Mouse (Mus musculus) MEL (cell line): ENCODE measurements at regions not wholly inside any gene's neighbourhood (a gene's known extent, or its start where the extent isn't known, plus 50 kb on each side); places are given as distances from the start of the nearest gene placed in this dataset.

ENCODE experiments used
- DNase-seq: peaks from one replicate; pipeline ENCODE4 v3.0.0; 2011; ENCODE audit warnings: low read depth, low spot score
- H3K27ac ChIP-seq: 2 replicates; pipeline ENCODE4 v1.5.1; 2012; ENCODE audit warnings: low read depth, mild to moderate bottlenecking, control low read depth, low read length, moderate library complexity; ENCODE audit not compliant: control insufficient read depth
- H3K27me3 ChIP-seq, 2 experiments: fragments of 150-350 bp in 1 of 2; sonication (generic) in 1 of 2; 2 replicates each; pipeline ENCODE4 v1.6.1; 2012; ENCODE audit warnings: low read length in 2 of 2, mild to moderate bottlenecking in 2 of 2, improper control_type of control experiment in 1 of 2, moderate library complexity in 1 of 2; ENCODE audit not compliant: insufficient read depth in 2 of 2, control insufficient read depth in 1 of 2
- H3K36me3 ChIP-seq, 2 experiments: 2 replicates each; pipeline ENCODE4 v1.6.1; 2012 to 2014; ENCODE audit warnings: low read length in 2 of 2, improper control_type of control experiment in 1 of 2, inconsistent platforms in 1 of 2, mild to moderate bottlenecking in 1 of 2; ENCODE audit not compliant: insufficient read depth in 2 of 2, control insufficient read depth in 1 of 2
- H3K4me1 ChIP-seq, 2 experiments: fragments of 150-350 bp in 1 of 2; sonication (generic) in 1 of 2; 2 replicates each; pipeline ENCODE4 v1.6.1; 2012; ENCODE audit warnings: low read length in 2 of 2, improper control_type of control experiment in 1 of 2, mild to moderate bottlenecking in 1 of 2; ENCODE audit not compliant: insufficient read depth in 2 of 2, control insufficient read depth in 1 of 2
- H3K4me3 ChIP-seq, 2 experiments: fragments of 150-350 bp in 1 of 2; sonication (generic) in 1 of 2; 2 replicates each; pipeline ENCODE4 v1.5.1; 2012; ENCODE audit warnings: low read depth in 2 of 2, low read length in 2 of 2, mild to moderate bottlenecking in 2 of 2, moderate library complexity in 2 of 2, control low read depth in 1 of 2, improper control_type of control experiment in 1 of 2; ENCODE audit not compliant: control insufficient read depth in 1 of 2, insufficient read depth in 1 of 2
- H3K79me2 ChIP-seq: 2 replicates; pipeline ENCODE4 v1.6.1; 2012; ENCODE audit warnings: mild to moderate bottlenecking, low read length, moderate library complexity; ENCODE audit not compliant: control insufficient read depth, poor library complexity, insufficient read depth
- H3K9ac ChIP-seq: 2 replicates; pipeline ENCODE4 v1.6.1; 2012; ENCODE audit warnings: low read depth, mild to moderate bottlenecking, control low read depth, low read length, moderate library complexity; ENCODE audit not compliant: control insufficient read depth, poor library complexity, severe bottlenecking
- H3K9me3 ChIP-seq: fragments of 150-350 bp; sonication (generic); replicated peaks from 2 replicates; pipeline ENCODE4 v1.6.1; 2012; ENCODE audit warnings: mild to moderate bottlenecking, low read length, improper control_type of control experiment, moderate library complexity; ENCODE audit not compliant: insufficient read depth
- CHD2 ChIP-seq: IDR thresholded peaks from 2 replicates; pipeline ENCODE4 v1.6.1; 2011; ENCODE audit warnings: low read length, improper control_type of control experiment
- E2F4 ChIP-seq: IDR thresholded peaks from 2 replicates; pipeline ENCODE4 v1.6.1; 2011; ENCODE audit warnings: low read depth, low read length, improper control_type of control experiment, borderline replicate concordance
- ELF1 ChIP-seq: IDR thresholded peaks from 2 replicates; pipeline ENCODE4 v1.6.1; 2014; ENCODE audit warnings: low read depth, mild to moderate bottlenecking, inconsistent platforms, low read length, improper control_type of control experiment, moderate library complexity
- ETS1 ChIP-seq: IDR thresholded peaks from 2 replicates; pipeline ENCODE4 v1.6.1; 2012; ENCODE audit warnings: low read depth, mild to moderate bottlenecking, inconsistent platforms, low read length, improper control_type of control experiment, moderate library complexity
- GATA1 ChIP-seq: IDR thresholded peaks from 2 replicates; pipeline ENCODE4 v1.6.1; 2011; ENCODE audit warnings: low read depth, low read length, improper control_type of control experiment
- HCFC1 ChIP-seq: IDR thresholded peaks from 2 replicates; pipeline ENCODE4 v1.6.1; 2012; ENCODE audit warnings: low read depth, mild to moderate bottlenecking, inconsistent platforms, low read length, improper control_type of control experiment, moderate library complexity
- JUND ChIP-seq: IDR thresholded peaks from 2 replicates; pipeline ENCODE4 v1.6.1; 2011; ENCODE audit warnings: low read depth, mild to moderate bottlenecking, improper control_type of control experiment, low read length
- MXI1 ChIP-seq: IDR thresholded peaks from 2 replicates; pipeline ENCODE4 v1.6.1; 2011; ENCODE audit warnings: mild to moderate bottlenecking, low read depth, low read length, improper control_type of control experiment
- MYC ChIP-seq: IDR thresholded peaks from 2 replicates; pipeline ENCODE4 v1.6.1; 2011; ENCODE audit warnings: low read depth, mild to moderate bottlenecking, low read length, improper control_type of control experiment, moderate library complexity
- NELFE ChIP-seq: IDR thresholded peaks from 2 replicates; pipeline ENCODE4 v1.6.1; 2011; ENCODE audit warnings: low read depth, low read length, improper control_type of control experiment
- POLR2A ChIP-seq, 2 experiments: IDR thresholded peaks; 2 replicates each; pipeline ENCODE4 v1.6.1; 2011 to 2012; ENCODE audit warnings: low read length in 2 of 2, mild to moderate bottlenecking in 2 of 2, control low read depth in 1 of 2, improper control_type of control experiment in 1 of 2, low read depth in 1 of 2, moderate library complexity in 1 of 2; ENCODE audit not compliant: control insufficient read depth in 1 of 2, insufficient read depth in 1 of 2, poor library complexity in 1 of 2
- POLR2AphosphoS5 ChIP-seq: IDR thresholded peaks from 2 replicates; pipeline ENCODE4 v1.6.1; 2012; ENCODE audit warnings: low read depth, borderline replicate concordance, mild to moderate bottlenecking, inconsistent platforms, low read length, moderate library complexity, mixed read lengths
- RAD21 ChIP-seq: IDR thresholded peaks from 2 replicates; pipeline ENCODE4 v1.6.1; 2011; ENCODE audit warnings: mild to moderate bottlenecking, low read depth, low read length, improper control_type of control experiment
- RCOR1 ChIP-seq: IDR thresholded peaks from 2 replicates; pipeline ENCODE4 v1.6.1; 2012; ENCODE audit warnings: low read depth, mild to moderate bottlenecking, inconsistent platforms, low read length, improper control_type of control experiment
- SIN3A ChIP-seq: IDR thresholded peaks from 2 replicates; pipeline ENCODE4 v1.6.1; 2012; ENCODE audit warnings: low read length, improper control_type of control experiment, inconsistent platforms
- SMC3 ChIP-seq: IDR thresholded peaks from 2 replicates; pipeline ENCODE4 v1.6.1; 2011; ENCODE audit warnings: low read depth, low read length, improper control_type of control experiment
- USF1 ChIP-seq: IDR thresholded peaks from 2 replicates; pipeline ENCODE4 v1.6.1; 2014; ENCODE audit warnings: low read depth, mild to moderate bottlenecking, inconsistent platforms, low read length, improper control_type of control experiment, moderate library complexity
- USF2 ChIP-seq, 2 experiments: IDR thresholded peaks; 2 replicates each; pipeline ENCODE4 v1.6.1; 2011 to 2012; ENCODE audit warnings: improper control_type of control experiment in 2 of 2, low read length in 2 of 2, borderline replicate concordance in 1 of 2, inconsistent platforms in 1 of 2, low read depth in 1 of 2, mild to moderate bottlenecking in 1 of 2; ENCODE audit not compliant: insufficient read depth in 1 of 2
- ZKSCAN1 ChIP-seq: IDR thresholded peaks from 2 replicates; pipeline ENCODE4 v1.6.1; 2012; ENCODE audit warnings: low read depth, mild to moderate bottlenecking, inconsistent platforms, low read length, improper control_type of control experiment, moderate library complexity

DNA sequence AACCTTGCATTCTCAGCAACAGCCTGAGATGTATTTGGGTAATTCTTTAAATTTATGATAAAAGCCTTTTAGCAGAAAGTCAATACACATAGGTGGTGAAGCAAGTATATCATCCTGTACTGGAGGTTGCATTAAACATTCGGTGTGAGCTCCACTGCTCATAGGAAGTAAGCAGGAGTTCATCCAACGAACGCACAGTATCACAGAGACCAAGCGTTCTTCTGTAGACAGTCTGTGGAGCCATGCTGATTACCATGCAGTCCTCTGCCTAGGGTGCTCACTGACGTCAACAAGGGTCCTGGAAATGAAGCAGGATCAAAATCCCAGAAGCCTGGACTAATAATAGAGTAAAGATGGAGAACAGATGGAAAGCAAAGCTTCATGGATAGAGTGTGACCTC lies 391.1 kb upstream of the Mef2c start:
- Histone ChIP-seq H3K27me3 (no peaks in the 10 kb centered on the region), H3K4me1 (peaks cover 2 to 4% of the 10 kb centered on the region in 2 experiments; a peak in 2 of 4 replicates), H3K36me3 (peaks cover 0 to 4% of the 10 kb centered on the region in 2 experiments; a peak in 2 of 4 replicates), H3K9me3 (no peaks in the 10 kb centered on the region), H3K27ac (peak overlapping the region; percentile 47; the same call in 1 of the 2 replicates), H3K79me2 (no peaks in the 10 kb centered on the region), H3K9ac (no peak overlapping the region), H3K4me3 (peak overlapping the region in 1 of 2 experiments; percentile 32; a peak in 2 of 4 replicates)
- no peak for TF ChIP-seq RCOR1
- no peak for TF ChIP-seq GATA1
- no peak for TF ChIP-seq USF1
- no peak for TF ChIP-seq E2F4
- no peak for TF ChIP-seq POLR2AphosphoS5
- TF ChIP-seq ETS1, result no peak
- no peak for TF ChIP-seq MXI1
- TF ChIP-seq POLR2A (IDR thresholded peaks at IDR 0.05; ENCODE audit: control insufficient read depth in 1 of 2, insufficient read depth in 1 of 2, low read depth in 1 of 2, low read length in 2 of 2, poor library complexity in 1 of 2), result no peak
- TF ChIP-seq CHD2, result no peak
- TF ChIP-seq MYC, result no peak
- TF ChIP-seq ZKSCAN1, result no peak
- no peak for TF ChIP-seq ELF1
- TF ChIP-seq JUND, result no peak
- TF ChIP-seq HCFC1, result no peak
- no peak for TF ChIP-seq NELFE
- no peak for TF ChIP-seq RAD21
- no peak for TF ChIP-seq USF2 (IDR thresholded peaks at IDR 0.05; ENCODE audit: borderline replicate concordance in 1 of 2, insufficient read depth in 1 of 2, low read depth in 1 of 2, low read length in 2 of 2)
- TF ChIP-seq SIN3A, result no peak
- no peak for DNase-seq

GRCm38 (mm10) chr13:83113808-83114207 lies 390.0 kb upstream of the Mef2c start:
- no peak overlapping the region for H3K9ac ChIP-seq
- peaks cover 2 to 4% of the 10 kb centered on the region in 2 experiments; a peak in 2 of 4 replicates for H3K4me1 ChIP-seq
- peaks cover 0 to 4% of the 10 kb centered on the region in 2 experiments; a peak in 2 of 4 replicates for H3K36me3 ChIP-seq
- H3K4me3 ChIP-seq, result no peak overlapping the region
- no peaks in the 10 kb centered on the region for H3K79me2 ChIP-seq
- TF ChIP-seq SMC3 (no peak), ETS1 (no peak), POLR2AphosphoS5 (no peak), ZKSCAN1 (no peak)
- H3K27ac ChIP-seq, result no peak overlapping the region
- H3K27me3 ChIP-seq, result no peaks in the 10 kb centered on the region
- no peaks in the 10 kb centered on the region for H3K9me3 ChIP-seq
- DNase-seq, result no peak
